Mouse (Mus musculus) intestine, embryonic 14.5 days (tissue): Measurements from ENCODE around the gene Fam196a. TPM values are rescaled to one million over a fixed set of nuclear protein-coding genes. Genes with fewer than 3 reads are reported as not detected.

ENCODE experiments used
- ATAC-seq: fragments of 200-750 bp; cut with Nextera tagmentation; replicated peaks from 2 replicates; pipeline ENCODE4 v1.8.0; 2017; ENCODE audit warnings: low read depth, moderate number of reproducible peaks, moderate TSS enrichment, moderate library complexity; ENCODE audit not compliant: low FRiP score, low TSS enrichment
- DNase-seq: peaks from one replicate; pipeline ENCODE4 v3.0.0-alpha.2; 2018; ENCODE audit warnings: low spot score
- H3K27ac ChIP-seq: fragments of 300-500 bp; sonication (generic); 2 replicates; pipeline ENCODE4 v1.5.1; 2014; ENCODE audit warnings: low read depth, mild to moderate bottlenecking, control low read depth
- H3K27me3 ChIP-seq: fragments of 300-500 bp; sonication (generic); replicated peaks from 2 replicates; pipeline ENCODE4 v1.6.1; 2014; ENCODE audit warnings: low read length, control low read depth; ENCODE audit not compliant: control insufficient read depth, insufficient read depth
- H3K36me3 ChIP-seq: fragments of 300-500 bp; sonication (generic); 2 replicates; pipeline ENCODE4 v1.6.1; 2014; ENCODE audit warnings: low read length, control low read depth; ENCODE audit not compliant: control insufficient read depth, insufficient read depth
- H3K4me1 ChIP-seq: fragments of 300-500 bp; sonication (generic); replicated peaks from 2 replicates; pipeline ENCODE4 v1.6.1; 2014; ENCODE audit warnings: low read length, control low read depth, mixed read lengths; ENCODE audit not compliant: control insufficient read depth, insufficient read depth
- H3K4me2 ChIP-seq: fragments of 300-500 bp; sonication (generic); 2 replicates; pipeline ENCODE4 v1.6.1; 2014; ENCODE audit warnings: low read length
- H3K4me3 ChIP-seq: fragments of 300-500 bp; sonication (generic); 2 replicates; pipeline ENCODE4 v1.5.1; 2014; ENCODE audit warnings: low read depth, low read length, control low read depth, mixed read lengths
- H3K9ac ChIP-seq: fragments of 300-500 bp; sonication (generic); 2 replicates; pipeline ENCODE4 v1.6.1; 2014; ENCODE audit warnings: mild to moderate bottlenecking, low read length
- H3K9me3 ChIP-seq: fragments of 300-500 bp; sonication (generic); 2 replicates; pipeline ENCODE4 v1.6.1; 2016; ENCODE audit warnings: low read length, control low read depth; ENCODE audit not compliant: control insufficient read depth
- WGBS: fragments of 180-500 bp; shearing (Covaris S2); extraction: QIAGEN DNeasy Blood & Tissue Kit; methylation state at CpG from one replicate; pipeline ENCODE4 v1.1.7; 2014; 5-methylcytosine and 5-hydroxymethylcytosine counted together
- polyA plus RNA-seq: library from polyadenylated mRNA; unstranded; fragments of >200 nt; fragmentation: Nextera tagmentation; extraction: Ambion mirVana; gene quantifications from 2 replicates; pipeline ENCODE4 v1.2.1, GENCODE M21; 2014

Gene Fam196a
- polyA plus RNA-seq, 1 experiment from 2014 or later, result 3.9 TPM

DNA sequence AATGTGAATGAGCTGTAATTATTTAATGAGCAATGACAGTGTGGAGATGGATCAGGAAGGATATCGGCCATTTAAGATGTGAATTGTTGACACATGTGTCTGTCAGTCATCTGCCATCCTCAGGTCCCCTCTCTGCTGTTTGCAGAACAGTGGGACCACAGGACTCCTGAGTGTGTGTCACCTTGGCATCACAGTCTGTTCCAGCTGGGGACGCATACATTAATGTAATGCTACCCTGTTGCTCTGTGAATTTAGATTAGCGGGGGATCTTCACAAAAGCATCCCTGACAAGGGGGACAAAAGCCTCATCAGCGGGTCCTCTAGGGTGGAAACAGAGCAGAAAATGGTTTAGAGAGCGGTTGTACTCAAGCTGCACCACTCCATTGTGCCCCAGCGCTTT is 59.2 kb downstream of the Fam196a start:
- WGBS, result 91% methylated on average over 6 of the region's 6 CpGs
- peaks cover 11% of the 10 kb centered on the region for H3K36me3 ChIP-seq
- H3K4me1 ChIP-seq, result no peaks in the 10 kb centered on the region
- ATAC-seq (no peak), DNase-seq (no peak)
- no peak overlapping the region for H3K4me3 ChIP-seq
- no peak overlapping the region for H3K9ac ChIP-seq
- no peaks in the 10 kb centered on the region for H3K9me3 ChIP-seq
- no peaks in the 10 kb centered on the region for H3K27me3 ChIP-seq
- H3K4me2 ChIP-seq, result no peak overlapping the region
- no peak overlapping the region for H3K27ac ChIP-seq

DNA sequence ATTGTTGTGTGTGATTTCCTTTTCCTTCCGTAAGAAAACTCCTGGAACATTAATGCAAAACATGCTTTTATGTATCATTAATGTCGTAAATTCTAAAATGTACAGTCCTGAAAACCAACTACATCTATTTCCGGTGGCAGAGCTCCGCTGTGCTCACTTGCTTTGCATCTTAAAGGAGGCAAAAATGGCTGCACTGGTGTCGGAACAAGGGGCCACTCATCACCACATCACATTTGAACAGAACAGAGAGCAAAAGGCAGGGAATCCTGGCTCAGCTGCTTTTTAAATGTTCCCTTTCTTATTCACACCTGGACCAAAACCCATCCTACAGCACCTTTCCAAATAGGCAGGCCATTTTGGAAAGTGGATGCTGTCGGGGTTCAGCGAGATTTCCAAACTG is 65.2 kb downstream of the Fam196a start:
- WGBS, result 91% methylated on average over 7 of the region's 7 CpGs

DNA sequence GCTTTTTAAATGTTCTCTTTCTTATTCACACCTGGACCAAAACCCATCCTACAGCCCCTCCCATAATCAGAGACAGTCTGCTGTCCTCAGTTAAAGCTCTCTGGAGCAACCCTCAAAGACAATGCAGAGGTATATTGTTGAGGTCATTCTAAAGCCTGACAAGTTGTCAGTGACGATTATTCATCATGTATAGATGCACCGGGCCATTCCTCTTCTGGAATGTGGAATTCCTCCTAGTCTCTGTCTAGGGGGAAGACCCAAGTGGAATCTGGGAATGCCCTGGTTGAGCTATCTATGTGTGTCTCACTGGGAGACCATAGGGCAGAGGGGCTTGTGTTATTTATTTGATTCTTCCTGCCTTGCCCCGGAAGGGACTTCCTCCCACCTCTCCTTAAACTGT is 65.7 kb downstream of the Fam196a start:
- H3K4me2 ChIP-seq, result no peak overlapping the region
- no peak overlapping the region for H3K4me3 ChIP-seq
- no peak overlapping the region for H3K27ac ChIP-seq
- no peak overlapping the region for H3K9ac ChIP-seq
- no peaks in the 10 kb centered on the region for H3K4me1 ChIP-seq
- peaks cover 13% of the 10 kb centered on the region for H3K36me3 ChIP-seq
- 70% methylated on average over 3 of the region's 3 CpGs for WGBS
- ATAC-seq (no peak), DNase-seq (no peak)
- H3K9me3 ChIP-seq, result no peaks in the 10 kb centered on the region
- no peaks in the 10 kb centered on the region for H3K27me3 ChIP-seq

More for the DNA sequence above, 65.2 kb downstream of the Fam196a start:
- Histone ChIP-seq H3K27ac (no peak overlapping the region), H3K9me3 (no peaks in the 10 kb centered on the region), H3K4me3 (no peak overlapping the region), H3K4me2 (no peak overlapping the region), H3K27me3 (no peaks in the 10 kb centered on the region), H3K9ac (no peak overlapping the region), H3K4me1 (no peaks in the 10 kb centered on the region), H3K36me3 (peaks cover 13% of the 10 kb centered on the region)
- ATAC-seq (no peak), DNase-seq (no peak)

DNA sequence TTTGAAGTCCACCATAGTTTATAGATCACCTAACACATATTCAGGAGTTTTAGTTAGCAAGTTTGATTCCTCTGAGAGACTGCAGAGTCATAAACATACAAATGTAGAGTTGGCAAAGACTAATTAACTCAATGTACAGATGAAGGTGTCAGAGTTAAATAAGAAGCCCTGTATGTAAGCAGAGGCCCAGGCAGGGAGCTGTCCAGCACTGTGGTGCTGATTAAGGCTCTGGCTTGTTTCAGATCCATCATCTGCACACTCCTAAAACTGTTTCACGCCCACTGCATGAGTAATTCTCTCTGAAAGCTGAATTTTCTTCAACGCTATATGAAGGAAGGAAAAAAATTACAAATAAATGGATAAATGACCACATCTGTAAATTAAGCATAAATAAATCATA is 74.1 kb downstream of the Fam196a start:
- H3K27me3 ChIP-seq, result no peaks in the 10 kb centered on the region
- no peak overlapping the region for H3K4me2 ChIP-seq
- H3K9me3 ChIP-seq, result no peaks in the 10 kb centered on the region
- H3K27ac ChIP-seq, result no peak overlapping the region
- no peaks in the 10 kb centered on the region for H3K36me3 ChIP-seq
- H3K4me1 ChIP-seq, result no peaks in the 10 kb centered on the region
- no peak for ATAC-seq
- 67% methylated on average over 2 of the region's 2 CpGs for WGBS
- H3K9ac ChIP-seq, result no peak overlapping the region
- DNase-seq, result peak; percentile 85
- no peak overlapping the region for H3K4me3 ChIP-seq

DNA sequence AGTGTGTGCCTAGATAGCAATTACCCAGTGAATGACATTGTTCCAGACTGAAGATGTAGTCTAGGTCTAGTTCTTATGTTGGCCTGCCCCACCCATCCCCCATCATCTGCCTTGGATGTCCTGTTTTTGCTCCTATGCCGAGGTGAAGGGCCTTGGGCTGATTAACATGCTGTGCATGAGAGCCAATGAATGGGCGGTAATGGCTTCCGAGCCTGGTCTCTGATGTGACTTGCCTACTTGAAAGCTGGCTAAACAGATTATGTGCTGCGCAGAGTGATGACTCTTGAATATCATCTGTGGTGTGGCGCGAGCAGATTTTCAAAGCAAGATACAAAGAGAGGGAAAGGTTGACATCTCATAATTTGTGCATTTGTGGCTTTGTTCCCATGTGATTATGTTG is 76.2 kb downstream of the Fam196a start:
- Histone ChIP-seq H3K9ac (no peak overlapping the region), H3K27ac (no peak overlapping the region), H3K4me3 (no peak overlapping the region), H3K4me1 (no peaks in the 10 kb centered on the region), H3K27me3 (no peaks in the 10 kb centered on the region), H3K4me2 (no peak overlapping the region), H3K9me3 (no peaks in the 10 kb centered on the region), H3K36me3 (no peaks in the 10 kb centered on the region)
- ATAC-seq, result no peak
- no peak for DNase-seq
- WGBS, result 86% methylated on average over 6 of the region's 6 CpGs

DNA sequence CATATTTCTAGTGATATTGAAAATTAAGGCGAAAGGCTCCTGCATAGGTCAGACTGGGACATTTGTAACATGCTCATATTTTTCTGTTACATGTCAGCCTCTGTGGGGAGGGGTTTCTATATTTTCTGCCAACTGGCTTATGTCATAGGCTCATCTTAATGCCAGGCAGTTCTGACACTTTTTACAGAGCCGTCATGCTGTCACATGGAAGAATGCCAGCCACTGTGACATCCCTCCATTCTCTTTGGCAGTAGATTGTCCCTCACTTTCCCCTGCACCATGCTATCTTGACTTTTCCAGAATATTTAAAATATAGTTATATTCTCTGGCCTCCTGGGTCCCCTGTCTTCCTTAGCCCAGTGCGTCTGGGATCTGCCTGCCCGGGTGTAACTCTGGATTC is 95.5 kb downstream of the Fam196a start:
- Histone ChIP-seq H3K27ac (no peak overlapping the region), H3K9ac (no peak overlapping the region), H3K4me3 (no peak overlapping the region), H3K36me3 (no peaks in the 10 kb centered on the region), H3K9me3 (no peaks in the 10 kb centered on the region), H3K4me2 (no peak overlapping the region), H3K4me1 (no peaks in the 10 kb centered on the region), H3K27me3 (no peaks in the 10 kb centered on the region)
- DNase-seq, result no peak
- WGBS, result 92% methylated on average over 4 of the region's 4 CpGs
- no peak for ATAC-seq

DNA sequence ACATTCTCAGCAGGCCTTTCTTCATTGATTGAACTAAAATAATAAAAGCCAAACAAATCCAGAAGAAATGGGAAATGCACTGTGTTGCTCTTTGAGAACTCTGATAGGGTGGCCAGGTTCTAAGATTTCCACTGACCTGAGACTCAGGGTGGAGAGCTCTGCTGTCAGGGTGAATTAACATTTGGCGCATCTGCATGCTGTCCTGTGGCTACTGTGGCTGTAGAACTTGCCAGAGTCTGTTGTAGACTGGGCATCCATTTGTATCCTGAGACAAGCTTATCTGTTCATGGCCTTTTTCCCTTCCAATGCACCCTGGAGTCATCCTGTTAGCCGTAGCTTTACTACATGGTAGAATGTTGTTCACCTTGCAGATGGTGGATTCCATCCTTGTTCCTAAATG is 98.2 kb downstream of the Fam196a start:
- no peaks in the 10 kb centered on the region for H3K9me3 ChIP-seq
- no peak for ATAC-seq

More for the DNA sequence above, 98.2 kb downstream of the Fam196a start:
- Histone ChIP-seq H3K27ac (no peak overlapping the region), H3K4me3 (no peak overlapping the region), H3K36me3 (no peaks in the 10 kb centered on the region), H3K27me3 (no peaks in the 10 kb centered on the region), H3K4me1 (no peaks in the 10 kb centered on the region), H3K4me2 (no peak overlapping the region), H3K9ac (no peak overlapping the region)
- DNase-seq, result no peak
- 92% methylated on average over 2 of the region's 2 CpGs for WGBS
